Mouse (Mus musculus) midbrain, embryonic 11.5 days (tissue): ENCODE data around the gene Cda. TPM values are rescaled to one million over a fixed set of nuclear protein-coding genes. Genes with fewer than 3 reads are reported as not detected.

ENCODE experiments used
- ATAC-seq: fragments of 200-750 bp; cut with Nextera tagmentation; 2 replicates; pipeline ENCODE4 v1.8.0; 2017; ENCODE audit warnings: moderate TSS enrichment, moderate library complexity; ENCODE audit not compliant: low FRiP score
- DNase-seq: peaks from one replicate; pipeline ENCODE4 v3.0.0; 2015; ENCODE audit warnings: low spot score; ENCODE audit errors: missing footprints
- H3K27ac ChIP-seq: fragments of 300-500 bp; sonication (generic); 2 replicates; pipeline ENCODE4 v1.5.1; 2014; ENCODE audit warnings: low read depth, low read length
- H3K27me3 ChIP-seq: fragments of 300-500 bp; sonication (generic); 2 replicates; pipeline ENCODE4 v1.6.1; 2014; ENCODE audit warnings: mild to moderate bottlenecking, low read length, moderate library complexity, mixed read lengths; ENCODE audit not compliant: control insufficient read depth, insufficient read depth
- H3K36me3 ChIP-seq: fragments of 300-500 bp; sonication (generic); 2 replicates; pipeline ENCODE4 v1.6.1; 2014; ENCODE audit warnings: mild to moderate bottlenecking, low read length, moderate library complexity, mixed read lengths; ENCODE audit not compliant: control insufficient read depth, insufficient read depth
- H3K4me1 ChIP-seq: fragments of 300-500 bp; sonication (generic); 2 replicates; pipeline ENCODE4 v1.6.1; 2014; ENCODE audit warnings: low read length; ENCODE audit not compliant: control insufficient read depth, insufficient read depth
- H3K4me2 ChIP-seq: fragments of 300-500 bp; sonication (generic); 2 replicates; pipeline ENCODE4 v1.6.1; 2014; ENCODE audit warnings: mild to moderate bottlenecking, moderate library complexity
- H3K4me3 ChIP-seq: fragments of 300-500 bp; sonication (generic); 2 replicates; pipeline ENCODE4 v1.5.1; 2014; ENCODE audit warnings: low read depth, low read length
- H3K9ac ChIP-seq: fragments of 300-500 bp; sonication (generic); 2 replicates; pipeline ENCODE4 v1.6.1; 2014; ENCODE audit warnings: low read length
- H3K9me3 ChIP-seq: fragments of 300-500 bp; sonication (generic); 2 replicates; pipeline ENCODE4 v1.6.1; 2016; ENCODE audit warnings: low read length; ENCODE audit not compliant: control insufficient read depth
- WGBS: fragments of 180-500 bp; shearing (Covaris S2); extraction: QIAGEN DNeasy Blood & Tissue Kit; methylation state at CpG from one replicate; pipeline ENCODE4 v1.1.7; 2014; 5-methylcytosine and 5-hydroxymethylcytosine counted together
- polyA plus RNA-seq: library from polyadenylated mRNA; unstranded; fragments of >200 nt; fragmentation: Nextera tagmentation; extraction: Ambion mirVana; gene quantifications from 2 replicates; pipeline ENCODE4 v1.2.1, GENCODE M21; 2014

The Cda gene
- polyA plus RNA-seq, 1 experiment from 2014 or later: 2.0 TPM

DNA sequence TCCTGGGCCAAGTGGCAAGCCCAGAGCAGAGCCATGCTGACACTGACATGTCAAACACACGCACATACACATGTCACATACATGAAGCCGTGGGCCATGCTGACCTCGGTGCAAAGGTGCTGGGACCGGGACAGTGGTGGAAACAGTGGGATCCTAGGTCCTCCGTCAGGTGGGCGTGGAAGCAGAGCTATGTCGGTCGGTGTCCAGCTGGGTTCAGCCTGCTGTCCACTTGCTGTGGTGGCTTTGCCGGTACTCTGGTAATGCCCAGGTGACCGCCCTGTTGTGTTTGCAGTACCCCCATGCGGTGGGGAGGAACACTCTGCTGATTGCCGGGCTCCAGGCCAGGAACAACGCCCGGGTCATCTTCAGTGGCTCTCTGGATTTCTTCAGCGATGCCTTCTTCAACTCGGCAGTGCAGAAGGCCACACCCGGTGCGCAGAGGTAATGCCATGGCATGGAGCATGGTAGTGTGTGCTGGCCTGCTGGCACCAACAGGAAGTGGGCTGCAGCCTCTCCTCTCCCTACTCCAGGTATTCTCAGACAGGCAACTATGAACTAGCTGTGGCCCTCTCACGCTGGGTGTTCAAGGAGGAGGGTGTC, 57.4 kb downstream of the Cda start:
- no peak overlapping the region for H3K9ac ChIP-seq
- no peak overlapping the region for H3K27ac ChIP-seq
- DNase-seq (peak; percentile 66), ATAC-seq (no peak)
- no peaks in the 10 kb centered on the region for H3K27me3 ChIP-seq
- no peaks in the 10 kb centered on the region for H3K9me3 ChIP-seq
- H3K36me3 ChIP-seq: peaks cover 17% of the 10 kb centered on the region; the same call in 1 of the 2 replicates
- no peak overlapping the region for H3K4me2 ChIP-seq
- 92% methylated on average over 19 of the region's 19 CpGs for WGBS
- H3K4me3 ChIP-seq: no peak overlapping the region
- H3K4me1 ChIP-seq: peaks cover 5% of the 10 kb centered on the region

DNA sequence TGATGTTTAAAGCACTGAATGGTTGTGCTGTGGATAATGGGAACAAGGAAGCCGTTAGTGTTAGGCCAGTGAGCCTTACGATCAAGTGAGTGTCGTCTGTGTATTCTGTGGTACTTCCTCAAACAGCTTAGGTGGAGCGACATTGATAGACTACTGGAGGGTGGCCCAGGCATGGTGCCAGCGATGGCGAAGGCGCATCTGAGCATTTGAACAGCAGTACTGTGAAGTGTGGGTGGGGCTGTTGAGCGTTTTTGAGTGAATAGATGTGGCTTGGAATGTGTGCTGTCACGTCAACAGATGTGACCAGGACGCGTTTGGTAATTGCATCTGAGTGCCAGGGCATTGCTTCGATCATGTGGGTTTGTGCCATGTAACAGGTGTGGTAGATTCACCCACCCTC, 60.1 kb downstream of the Cda start:
- no peak for ATAC-seq

DNA sequence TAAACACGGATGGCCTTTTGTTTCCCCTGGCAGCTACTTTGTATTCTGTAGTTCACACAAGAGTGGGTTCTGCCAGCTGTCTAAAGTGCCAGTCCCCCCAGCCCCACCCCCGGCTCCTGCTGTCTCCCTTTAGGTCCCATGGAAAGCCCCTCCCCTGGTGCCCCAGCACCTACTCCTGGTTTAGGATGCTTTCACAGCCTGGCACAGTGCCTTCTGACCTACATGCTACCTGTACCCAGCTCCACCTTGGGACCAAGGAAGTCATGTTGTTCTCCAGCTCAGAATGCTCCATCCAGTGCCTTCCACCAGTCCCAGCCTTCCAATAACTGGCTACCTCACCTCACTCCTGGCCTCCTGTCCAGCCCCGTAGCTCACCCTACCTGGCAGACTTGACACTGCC, 60.8 kb downstream of the Cda start:
- WGBS: 89% methylated on average over 3 of the region's 3 CpGs
- Histone ChIP-seq H3K4me3 (no peak overlapping the region), H3K4me1 (peaks cover 10% of the 10 kb centered on the region), H3K27me3 (no peaks in the 10 kb centered on the region), H3K27ac (no peak overlapping the region), H3K9ac (no peak overlapping the region), H3K4me2 (no peak overlapping the region), H3K36me3 (peaks cover 12% of the 10 kb centered on the region; the same call in 1 of the 2 replicates), H3K9me3 (no peaks in the 10 kb centered on the region)
- DNase-seq (no peak), ATAC-seq (no peak)

More for the DNA sequence above, 60.1 kb downstream of the Cda start:
- Histone ChIP-seq H3K4me2 (no peak overlapping the region), H3K27me3 (no peaks in the 10 kb centered on the region), H3K27ac (no peak overlapping the region), H3K4me1 (peaks cover 10% of the 10 kb centered on the region), H3K4me3 (no peak overlapping the region), H3K9me3 (no peaks in the 10 kb centered on the region), H3K9ac (no peak overlapping the region), H3K36me3 (peaks cover 15% of the 10 kb centered on the region; the same call in 1 of the 2 replicates)
- peak; percentile 51 for DNase-seq
- 93% methylated on average over 12 of the region's 12 CpGs for whole genome bisulfite sequencing

DNA sequence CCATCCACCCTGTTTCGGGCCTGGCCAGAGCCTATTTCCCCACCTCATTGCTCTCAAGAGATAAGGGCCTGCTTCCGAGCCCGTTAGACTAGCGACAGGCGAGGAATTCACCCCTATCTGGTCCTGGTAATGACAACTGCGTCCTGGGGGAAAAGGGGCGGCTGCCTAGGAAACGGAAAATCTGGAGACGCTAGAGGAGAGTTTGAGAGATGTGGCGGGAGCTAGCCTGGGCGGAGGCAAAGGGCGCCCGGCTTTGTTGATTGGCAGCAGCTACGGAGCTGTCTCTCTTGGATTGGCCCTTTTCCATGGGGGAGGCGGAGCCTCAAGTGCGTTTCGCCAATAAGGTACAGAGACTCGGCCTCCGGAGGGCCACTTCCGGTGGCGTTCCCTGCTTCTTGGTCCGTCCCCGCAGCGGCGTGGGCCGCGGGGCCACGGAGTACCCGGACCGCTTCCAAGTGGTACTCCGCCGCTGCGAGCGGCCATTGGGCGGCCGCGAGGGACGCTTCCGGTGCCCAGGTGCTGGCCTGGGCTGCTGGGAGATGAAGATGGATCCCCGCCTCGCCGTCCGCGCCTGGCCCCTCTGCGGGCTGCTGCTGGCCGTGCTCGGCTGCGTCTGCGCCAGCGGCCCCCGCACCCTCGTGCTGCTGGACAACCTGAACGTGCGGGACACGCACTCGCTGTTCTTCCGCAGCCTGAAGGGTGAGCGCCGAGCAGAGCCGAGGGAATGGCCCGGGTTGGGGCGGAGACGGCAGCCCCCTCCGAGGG, 63.3 kb downstream of the Cda start, which contains the start of gene Ddost:
TSS of gene Ddost (plus strand) at position 391 of the 765 bp plus-strand sequence.
- Histone ChIP-seq H3K9me3 (no peaks in the 10 kb centered on the region), H3K4me3 (peak within 1 kb of the TSS; percentile 97), H3K4me1 (peaks cover 10% of the 10 kb centered on the region), H3K9ac (peak within 1 kb of the TSS; percentile 94), H3K27ac (peak within 1 kb of the TSS; percentile 61), H3K27me3 (no peaks in the 10 kb centered on the region), H3K4me2 (peak within 1 kb of the TSS; percentile 89), H3K36me3 (0 out of 2 replicates have a peak, but pooled peaks cover 2% of the 10 kb centered on the region)
- under 1% methylated on average over 63 of the region's 64 CpGs for WGBS
- ATAC-seq: peak; percentile 99
- DNase-seq: peak; percentile 99

DNA sequence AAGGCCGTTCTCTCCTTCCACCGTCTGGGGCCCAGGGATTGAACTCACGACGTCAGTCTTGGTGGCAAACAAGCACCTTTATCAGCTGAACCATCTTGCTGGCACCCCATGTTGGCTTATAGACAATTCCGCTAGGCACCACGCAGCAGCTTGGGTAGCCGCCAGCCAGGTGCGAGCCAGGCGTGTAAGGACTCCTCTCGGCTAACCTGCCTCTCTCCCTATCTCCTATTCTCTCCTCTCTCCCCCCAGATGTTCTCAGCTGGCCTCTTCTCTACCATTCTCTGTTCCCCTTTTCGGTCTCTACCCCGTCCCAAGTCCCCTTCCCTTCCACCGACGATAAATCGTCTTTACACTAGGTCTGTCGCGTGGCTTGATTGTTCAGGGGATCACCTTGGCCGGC, 64.0 kb downstream of the Cda start:
- peak overlapping the region; percentile 64 for H3K4me2 ChIP-seq
- H3K4me3 ChIP-seq: peak overlapping the region; percentile 97
- peaks cover 10% of the 10 kb centered on the region for H3K4me1 ChIP-seq
- ATAC-seq: no peak
- H3K27ac ChIP-seq: peak overlapping the region; percentile 42; the same call in 1 of the 2 replicates
- no peaks in the 10 kb centered on the region for H3K27me3 ChIP-seq
- H3K9me3 ChIP-seq: no peaks in the 10 kb centered on the region
- 18% methylated on average over 18 of the region's 18 CpGs for whole genome bisulfite sequencing
- no peaks in the 10 kb centered on the region for H3K36me3 ChIP-seq
- DNase-seq: peak; percentile 87
- H3K9ac ChIP-seq: peak overlapping the region; percentile 83

DNA sequence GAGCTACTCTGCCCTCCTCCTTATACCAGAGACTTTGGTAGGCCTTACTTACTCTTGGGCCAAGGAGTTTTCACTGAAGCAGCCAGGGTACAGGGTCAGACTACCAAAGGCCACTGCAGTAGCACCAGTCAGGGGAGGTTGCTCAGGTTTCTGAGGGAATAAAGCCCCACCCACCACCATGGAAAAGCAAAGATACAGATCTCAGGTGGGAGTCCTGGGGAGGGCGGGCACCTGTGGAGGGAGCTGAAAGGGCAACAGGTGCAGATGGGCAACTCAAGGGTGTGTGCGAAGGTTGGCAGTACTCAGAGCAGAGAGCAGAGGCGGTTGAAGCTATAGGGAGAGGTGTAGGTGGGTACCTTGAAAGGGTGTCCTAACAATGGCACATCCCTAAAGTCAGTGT, 64.8 kb downstream of the Cda start:
- Histone ChIP-seq H3K36me3 (no peaks in the 10 kb centered on the region), H3K9me3 (no peaks in the 10 kb centered on the region), H3K27me3 (no peaks in the 10 kb centered on the region), H3K4me2 (no peak overlapping the region), H3K27ac (no peak overlapping the region), H3K9ac (no peak overlapping the region), H3K4me3 (no peak overlapping the region), H3K4me1 (peaks cover 10% of the 10 kb centered on the region)
- 87% methylated on average over 3 of the region's 3 CpGs for WGBS
- no peak for ATAC-seq
- no peak for DNase-seq

DNA sequence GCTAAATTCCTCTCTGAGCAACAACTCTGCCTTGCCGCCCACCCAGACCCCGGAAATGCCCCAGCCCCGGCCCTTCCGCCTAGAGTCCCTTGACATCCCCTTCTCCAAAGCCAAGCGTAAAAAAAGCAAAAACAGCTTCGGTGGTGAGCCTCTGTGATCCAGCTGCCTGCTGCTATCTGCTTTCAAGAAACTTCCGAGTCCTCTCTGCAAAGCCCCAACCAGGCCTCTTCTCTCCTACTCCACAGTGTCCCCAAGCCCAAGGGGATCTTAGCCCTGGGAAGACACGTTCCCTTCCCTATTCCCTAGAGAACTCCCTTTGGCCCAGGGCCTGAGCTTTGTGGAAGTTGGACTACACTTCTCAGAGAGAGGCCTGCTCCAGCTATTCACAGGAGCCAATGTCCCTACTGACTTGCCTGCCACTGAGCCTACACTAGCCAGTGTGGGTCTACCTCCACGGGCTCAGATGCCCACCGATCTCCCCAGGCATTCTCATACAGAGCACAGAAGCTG, 66.5 kb downstream of the Cda start:
- no peak for ATAC-seq
- Histone ChIP-seq H3K4me2 (no peak overlapping the region), H3K27me3 (no peaks in the 10 kb centered on the region), H3K4me3 (no peak overlapping the region), H3K9me3 (no peaks in the 10 kb centered on the region), H3K27ac (no peak overlapping the region), H3K36me3 (no peaks in the 10 kb centered on the region), H3K4me1 (peaks cover 10% of the 10 kb centered on the region), H3K9ac (no peak overlapping the region)
- DNase-seq: peak; percentile 54
- 86% methylated on average over 10 of the region's 10 CpGs for WGBS

DNA sequence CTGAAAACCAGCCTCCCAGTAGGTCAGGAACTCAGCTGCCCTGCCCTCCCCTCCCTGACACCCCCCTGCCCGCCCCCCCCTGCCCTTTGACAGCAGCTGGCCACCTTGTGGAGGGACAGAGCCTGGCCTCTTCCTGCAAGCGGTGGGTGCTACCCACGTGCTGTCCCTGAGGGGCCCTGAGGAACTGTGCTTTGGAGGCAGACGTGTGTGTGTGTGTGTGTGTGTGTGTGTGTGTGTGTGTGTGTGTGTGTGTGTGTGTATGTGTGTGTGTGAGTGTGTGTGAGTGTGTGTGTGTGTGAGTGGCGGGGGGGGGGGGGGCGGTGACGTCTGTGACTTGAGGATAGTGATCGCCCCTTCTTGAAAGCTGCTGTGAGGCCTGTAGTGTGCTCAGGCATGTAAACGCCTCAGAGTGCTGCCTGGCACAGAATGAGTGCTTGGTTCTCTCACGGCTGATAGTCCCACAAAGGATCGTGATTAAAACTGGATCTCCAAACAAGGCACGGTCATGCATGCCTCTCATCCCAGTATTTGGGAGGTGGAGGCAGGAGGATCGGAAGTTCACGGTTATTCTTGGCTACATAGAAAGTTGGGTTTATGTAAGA, 73.7 kb downstream of the Cda start:
- WGBS: 85% methylated on average over 10 of the region's 14 CpGs
- ATAC-seq (no peak), DNase-seq (peak; percentile 35)
- H3K27me3 ChIP-seq: no peaks in the 10 kb centered on the region
- H3K4me2 ChIP-seq: no peak overlapping the region
- no peak overlapping the region for H3K4me3 ChIP-seq
- H3K9ac ChIP-seq: no peak overlapping the region
- H3K36me3 ChIP-seq: no peaks in the 10 kb centered on the region
- no peak overlapping the region for H3K27ac ChIP-seq
- H3K4me1 ChIP-seq: no peaks in the 10 kb centered on the region
- no peaks in the 10 kb centered on the region for H3K9me3 ChIP-seq
